Mouse (Mus musculus) MN1 (cell line): ENCODE measurements at regions not wholly inside any gene's neighbourhood (a gene's known extent, or its start where the extent isn't known, plus 50 kb on each side); places are given as distances from the start of the nearest gene placed in this dataset.

Experiments used
- DNase-seq: peaks from one replicate; pipeline ENCODE4 v3.0.0-alpha.2; 2016; ENCODE audit warnings: low spot score

- DNase-seq = no peak
Observed at GRCm38 (mm10) chr11:19585228-19585627, 338.9 kb upstream of the Spred2 start.

GRCm38 (mm10) chr11:19592506-19593355 lies 331.4 kb upstream of the Spred2 start:
- DNase-seq = no peak

GRCm38 (mm10) chr11:19595107-19595506 lies 329.1 kb upstream of the Spred2 start:
- no peak for DNase-seq

- no peak for DNase-seq
Observed at GRCm38 (mm10) chr11:19596336-19596735, 327.8 kb upstream of the Spred2 start.

GRCm38 (mm10) chr11:19599433-19599832 lies 324.7 kb upstream of the Spred2 start:
- no peak for DNase-seq

GRCm38 (mm10) chr11:19601216-19601938 lies 322.8 kb upstream of the Spred2 start:
- DNase-seq = no peak

GRCm38 (mm10) chr11:19602496-19602895 lies 321.7 kb upstream of the Spred2 start:
- DNase-seq = no peak

GRCm38 (mm10) chr11:19605602-19606001 lies 318.6 kb upstream of the Spred2 start:
- no peak for DNase-seq

- DNase-seq = no peak
Observed at GRCm38 (mm10) chr11:19606943-19607342, 317.2 kb upstream of the Spred2 start.

GRCm38 (mm10) chr11:19607941-19608340 lies 316.2 kb upstream of the Spred2 start:
- DNase-seq = no peak

GRCm38 (mm10) chr11:19608523-19608922 lies 315.7 kb upstream of the Spred2 start:
- no peak for DNase-seq

GRCm38 (mm10) chr11:19610559-19610958 lies 313.6 kb upstream of the Spred2 start:
- no peak for DNase-seq

- DNase-seq = no peak
Observed at GRCm38 (mm10) chr11:19611217-19611616, 313.0 kb upstream of the Spred2 start.

GRCm38 (mm10) chr11:19616520-19616919 lies 307.7 kb upstream of the Spred2 start:
- no peak for DNase-seq

- no peak for DNase-seq
Observed at GRCm38 (mm10) chr11:19619494-19619893, 304.7 kb upstream of the Spred2 start.

- DNase-seq = no peak
Observed at GRCm38 (mm10) chr11:19631055-19631695, 293.0 kb upstream of the Spred2 start.

GRCm38 (mm10) chr11:19632477-19632876 lies 291.7 kb upstream of the Spred2 start:
- no peak for DNase-seq

GRCm38 (mm10) chr11:19633621-19634020 lies 290.6 kb upstream of the Spred2 start:
- DNase-seq = no peak

GRCm38 (mm10) chr11:19641153-19641552 lies 283.0 kb upstream of the Spred2 start:
- no peak for DNase-seq

- no peak for DNase-seq
Observed at GRCm38 (mm10) chr11:19644116-19644795, 279.9 kb upstream of the Spred2 start.

GRCm38 (mm10) chr11:19645106-19645505 lies 279.1 kb upstream of the Spred2 start:
- DNase-seq = no peak

GRCm38 (mm10) chr11:19651522-19651921 lies 272.7 kb upstream of the Spred2 start:
- DNase-seq = no peak
